Mouse (Mus musculus): Measurements from ENCODE around the gene Pde4d. TPM values are rescaled to one million over a fixed set of nuclear protein-coding genes. Genes with fewer than 3 reads are reported as not detected.
A peak's percentile ranks its signal among the peaks of the same experiment; 100 is the strongest.

Gene Pde4d
- polyA plus RNA-seq, 1 experiment, result not detected

DNA sequence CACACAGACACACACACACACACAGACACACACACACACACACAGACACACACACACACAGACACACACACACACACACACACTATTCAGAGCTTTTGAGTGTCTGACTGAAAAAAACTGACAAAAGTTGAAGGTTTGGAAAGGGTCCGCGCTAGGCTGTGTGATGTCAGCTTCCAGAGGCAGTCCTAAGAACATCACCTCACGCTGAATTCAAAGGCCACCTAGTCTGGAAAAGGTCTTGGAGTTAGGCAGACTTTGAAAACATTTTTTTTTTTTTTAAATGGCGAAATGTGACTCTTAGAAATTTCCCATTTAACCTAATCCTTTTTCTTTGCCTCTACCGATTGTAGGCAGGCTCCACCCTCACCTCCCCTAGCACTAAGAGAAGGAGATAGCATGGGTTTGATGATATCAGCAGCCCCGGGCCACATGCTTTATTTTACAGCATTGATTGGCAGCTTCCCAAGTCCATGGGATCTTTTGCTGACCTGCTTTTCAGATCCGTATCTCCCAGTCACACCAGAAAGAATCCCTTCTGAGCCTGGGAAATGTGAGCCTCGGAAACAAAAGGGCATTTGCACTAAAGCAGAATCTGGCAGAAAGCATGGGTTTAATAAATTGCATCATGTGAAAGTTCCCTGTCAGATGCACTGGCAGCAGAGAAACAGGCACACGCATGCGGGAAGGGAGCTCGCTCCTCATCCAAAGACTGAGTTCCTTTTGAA, 1373.7 kb downstream of the Pde4d start:
- TF ChIP-seq POLR2A (IDR thresholded peaks at IDR 0.05; ENCODE audit: insufficient read depth, low read depth, low read length) (no peak), CTCF (IDR thresholded peaks at IDR 0.05; ENCODE audit: insufficient read depth, low read depth, low read length) (no peak)
- Histone ChIP-seq H3K4me3 (ENCODE audit: insufficient read depth, low read depth, low read length) (no peak overlapping the region), H3K27ac (ENCODE audit: insufficient read depth, low read depth, low read length) (peak overlapping the region; percentile 100), H3K4me1 (ENCODE audit: control insufficient read depth, insufficient read depth, low read length) (peaks cover 7% of the 10 kb centered on the region)
- WGBS, result 10% methylated on average over 11 of the region's 11 CpGs

DNA sequence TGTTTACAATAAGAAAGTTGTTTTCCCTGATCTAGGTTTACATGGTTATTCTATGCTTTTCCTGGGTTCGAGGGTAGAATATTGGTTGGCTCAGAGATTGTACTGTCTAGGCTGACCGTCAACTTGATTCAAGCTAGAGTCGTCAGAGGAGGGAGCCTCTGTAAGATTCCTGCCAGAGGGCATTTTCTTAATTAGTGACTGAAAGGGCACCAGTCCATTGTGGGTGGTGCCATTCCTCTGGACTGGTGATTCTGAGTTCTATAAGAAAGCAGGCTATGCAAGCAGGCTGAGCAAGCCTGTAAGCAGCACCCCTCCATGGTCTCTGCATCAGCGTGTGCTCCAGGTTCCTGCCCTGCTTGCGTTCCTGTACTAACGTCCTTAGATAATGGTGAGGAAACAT, 1376.1 kb downstream of the Pde4d start:
- Histone ChIP-seq H3K4me1 (ENCODE audit: control insufficient read depth, insufficient read depth, low read length) (peaks cover 7% of the 10 kb centered on the region), H3K27ac (ENCODE audit: insufficient read depth, low read depth, low read length) (no peak overlapping the region), H3K4me3 (ENCODE audit: insufficient read depth, low read depth, low read length) (no peak overlapping the region)
- WGBS, result 87% methylated on average over 6 of the region's 6 CpGs
- TF ChIP-seq POLR2A (IDR thresholded peaks at IDR 0.05; ENCODE audit: insufficient read depth, low read depth, low read length) (no peak), CTCF (IDR thresholded peaks at IDR 0.05; ENCODE audit: insufficient read depth, low read depth, low read length) (no peak)

DNA sequence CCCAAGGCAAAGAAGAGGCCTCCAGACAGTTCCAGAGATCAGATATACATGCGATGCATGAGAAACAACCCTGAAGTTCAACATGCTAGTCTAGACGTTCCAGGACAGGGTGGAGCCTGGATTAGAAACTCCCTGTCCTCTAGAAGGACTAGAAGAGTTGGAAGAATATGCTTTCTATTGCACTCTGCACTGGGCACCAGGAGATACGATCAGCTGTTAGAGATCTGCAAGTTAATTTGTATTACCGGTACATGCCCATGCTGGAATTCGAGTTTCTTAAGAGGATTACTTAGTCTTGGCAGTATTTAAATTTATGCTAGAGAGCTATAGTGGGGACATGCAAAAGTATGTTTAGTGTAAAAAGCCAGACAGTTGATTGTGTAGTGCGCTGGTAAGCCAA, 1377.6 kb downstream of the Pde4d start:
- 90% methylated on average over 6 of the region's 6 CpGs for WGBS
- H3K27ac ChIP-seq (ENCODE audit: insufficient read depth, low read depth, low read length), result no peak overlapping the region
- TF ChIP-seq POLR2A (IDR thresholded peaks at IDR 0.05; ENCODE audit: insufficient read depth, low read depth, low read length) (no peak), CTCF (IDR thresholded peaks at IDR 0.05; ENCODE audit: insufficient read depth, low read depth, low read length) (no peak)
- peaks cover 4% of the 10 kb centered on the region for H3K4me1 ChIP-seq (ENCODE audit: control insufficient read depth, insufficient read depth, low read length)
- no peak overlapping the region for H3K4me3 ChIP-seq (ENCODE audit: insufficient read depth, low read depth, low read length)

DNA sequence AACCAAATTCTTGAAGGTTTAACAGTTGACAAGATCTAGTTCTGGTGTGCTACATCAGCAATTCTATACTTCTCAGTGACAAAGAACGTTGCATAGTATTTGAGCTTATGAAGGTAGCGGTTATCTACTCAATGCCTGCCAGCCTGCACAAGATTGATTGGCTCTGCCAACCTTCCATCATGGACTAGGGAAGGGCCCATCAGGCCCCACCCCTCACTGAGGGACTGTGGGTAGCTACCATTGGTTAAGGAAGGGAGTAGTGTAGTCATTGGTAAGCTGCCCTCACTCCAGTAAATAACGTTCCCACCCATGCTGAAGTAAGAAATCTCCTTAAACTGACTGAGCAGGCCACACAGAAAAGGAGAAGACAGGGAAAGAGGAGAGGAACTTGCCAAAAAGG, 1378.2 kb downstream of the Pde4d start:
- H3K4me3 ChIP-seq (ENCODE audit: insufficient read depth, low read depth, low read length), result no peak overlapping the region
- peaks cover 4% of the 10 kb centered on the region for H3K4me1 ChIP-seq (ENCODE audit: control insufficient read depth, insufficient read depth, low read length)
- WGBS, result 83% methylated on average over 3 of the region's 3 CpGs
- TF ChIP-seq POLR2A (IDR thresholded peaks at IDR 0.05; ENCODE audit: insufficient read depth, low read depth, low read length) (no peak), CTCF (IDR thresholded peaks at IDR 0.05; ENCODE audit: insufficient read depth, low read depth, low read length) (no peak)
- H3K27ac ChIP-seq (ENCODE audit: insufficient read depth, low read depth, low read length), result no peak overlapping the region

DNA sequence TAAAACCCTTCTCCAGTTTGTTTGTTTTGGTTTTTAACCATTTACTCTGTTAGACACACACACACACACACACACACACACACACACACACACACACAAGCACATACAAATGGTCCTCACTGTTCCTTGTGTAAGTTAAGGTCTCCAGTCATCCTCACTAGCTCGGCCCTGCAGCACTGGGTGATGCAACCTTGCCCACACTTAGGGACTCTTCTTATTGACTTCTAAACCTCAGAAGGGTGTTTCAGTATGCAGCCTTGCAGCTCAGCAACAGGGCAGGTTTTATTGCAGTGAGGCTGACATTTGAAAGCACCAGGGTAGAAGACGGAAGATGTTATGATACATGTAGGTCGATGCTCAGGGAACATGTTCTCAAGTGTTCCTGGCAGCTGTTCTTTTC, 1379.7 kb downstream of the Pde4d start:
- no peaks in the 10 kb centered on the region for H3K4me1 ChIP-seq (ENCODE audit: control insufficient read depth, insufficient read depth, low read length)
- 79% methylated on average over 3 of the region's 3 CpGs for WGBS
- TF ChIP-seq CTCF (IDR thresholded peaks at IDR 0.05; ENCODE audit: insufficient read depth, low read depth, low read length) (no peak), POLR2A (IDR thresholded peaks at IDR 0.05; ENCODE audit: insufficient read depth, low read depth, low read length) (no peak)
- no peak overlapping the region for H3K27ac ChIP-seq (ENCODE audit: insufficient read depth, low read depth, low read length)
- no peak overlapping the region for H3K4me3 ChIP-seq (ENCODE audit: insufficient read depth, low read depth, low read length)

DNA sequence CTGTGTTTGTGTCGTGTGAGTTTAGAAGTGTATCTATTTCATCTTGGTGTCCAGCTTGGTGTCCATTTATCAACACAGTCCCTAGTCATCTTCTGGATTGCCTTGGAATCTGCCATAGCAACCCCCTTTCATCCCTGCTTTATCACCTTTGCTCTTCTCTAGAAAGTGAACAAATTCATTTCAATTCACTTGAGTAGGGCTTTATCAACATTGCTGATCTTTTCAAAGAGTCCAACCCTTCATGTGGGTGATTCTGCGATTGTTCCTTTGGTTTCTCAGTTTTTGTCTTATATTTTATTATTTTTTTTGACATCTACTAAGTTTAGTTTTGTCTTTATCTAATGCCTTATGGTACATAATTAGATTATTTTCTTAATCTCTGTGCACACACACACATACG, 1385.2 kb downstream of the Pde4d start:
- Histone ChIP-seq H3K4me3 (ENCODE audit: insufficient read depth, low read depth, low read length) (no peak overlapping the region), H3K4me1 (ENCODE audit: control insufficient read depth, insufficient read depth, low read length) (no peaks in the 10 kb centered on the region), H3K27ac (ENCODE audit: insufficient read depth, low read depth, low read length) (no peak overlapping the region)
- WGBS, result 98% methylated on average over 3 of the region's 3 CpGs
- TF ChIP-seq POLR2A (IDR thresholded peaks at IDR 0.05; ENCODE audit: insufficient read depth, low read depth, low read length) (no peak), CTCF (IDR thresholded peaks at IDR 0.05; ENCODE audit: insufficient read depth, low read depth, low read length) (no peak)

DNA sequence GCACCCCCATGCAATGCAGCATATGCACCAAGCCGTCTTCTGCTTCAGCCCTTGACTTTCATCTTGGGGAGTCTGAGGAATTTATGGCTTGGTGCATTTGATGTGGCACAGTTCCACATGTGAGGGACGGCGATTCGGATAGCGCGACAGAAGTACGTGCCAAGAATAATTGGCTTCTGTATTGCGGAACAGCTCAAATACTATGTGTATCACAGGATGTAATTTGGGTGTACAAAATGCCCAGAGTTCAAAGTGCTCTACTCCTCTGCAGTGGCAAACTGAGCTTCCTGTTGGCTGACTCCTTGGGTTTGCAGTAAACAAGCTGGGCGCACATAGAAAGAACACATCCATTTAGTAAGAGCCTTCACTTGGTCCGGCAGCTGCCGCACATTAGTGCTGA, 1387.7 kb downstream of the Pde4d start:
- Histone ChIP-seq H3K4me1 (ENCODE audit: control insufficient read depth, insufficient read depth, low read length) (no peaks in the 10 kb centered on the region), H3K4me3 (ENCODE audit: insufficient read depth, low read depth, low read length) (no peak overlapping the region), H3K27ac (ENCODE audit: insufficient read depth, low read depth, low read length) (no peak overlapping the region)
- WGBS, result 58% methylated on average over 11 of the region's 11 CpGs
- TF ChIP-seq CTCF (IDR thresholded peaks at IDR 0.05; ENCODE audit: insufficient read depth, low read depth, low read length) (no peak), POLR2A (IDR thresholded peaks at IDR 0.05; ENCODE audit: insufficient read depth, low read depth, low read length) (no peak)

DNA sequence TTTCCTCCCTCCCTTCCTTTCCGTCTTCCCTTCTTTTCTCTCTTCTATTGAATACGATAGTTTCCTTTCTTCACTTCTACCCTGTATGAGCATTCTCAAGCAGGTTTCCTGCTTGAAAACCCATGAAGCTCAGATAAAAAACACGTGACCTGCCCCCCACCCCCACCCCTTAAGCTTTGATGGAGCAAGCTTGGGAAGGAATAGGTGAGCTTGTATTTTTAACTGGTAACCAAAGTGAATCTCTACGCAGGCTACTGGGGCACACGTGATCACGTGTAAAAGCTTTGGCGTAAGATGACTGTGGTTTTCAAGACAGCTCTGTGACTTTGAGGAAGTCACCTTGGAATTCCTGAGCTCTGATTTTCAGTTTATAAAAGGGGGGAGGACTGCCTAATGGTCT, 1388.2 kb downstream of the Pde4d start:
- TF ChIP-seq CTCF (IDR thresholded peaks at IDR 0.05; ENCODE audit: insufficient read depth, low read depth, low read length) (no peak), POLR2A (IDR thresholded peaks at IDR 0.05; ENCODE audit: insufficient read depth, low read depth, low read length) (no peak)
- Histone ChIP-seq H3K4me1 (ENCODE audit: control insufficient read depth, insufficient read depth, low read length) (no peaks in the 10 kb centered on the region), H3K27ac (ENCODE audit: insufficient read depth, low read depth, low read length) (no peak overlapping the region), H3K4me3 (ENCODE audit: insufficient read depth, low read depth, low read length) (no peak overlapping the region)
- WGBS, result 90% methylated on average over 7 of the region's 7 CpGs

DNA sequence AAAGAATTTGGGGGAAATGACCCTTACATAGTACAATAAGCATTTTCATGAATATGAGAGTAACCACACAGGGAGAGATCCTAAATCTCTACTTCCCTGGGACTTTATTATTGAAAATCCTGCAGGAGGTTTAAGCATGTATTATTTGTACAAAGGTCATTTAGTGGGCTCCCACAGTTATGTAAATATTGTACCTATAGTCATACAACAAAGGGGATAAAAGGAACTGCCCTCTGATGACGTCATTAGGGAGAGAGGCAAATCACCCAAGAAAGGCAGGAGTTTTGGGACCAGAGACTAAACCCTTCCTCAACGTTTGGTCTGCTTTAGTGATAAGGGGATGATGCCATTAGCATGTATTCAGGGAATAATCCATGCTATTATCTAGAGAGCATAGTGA, 1390.5 kb downstream of the Pde4d start:
- WGBS, result 35% methylated on average over 2 of the region's 2 CpGs
- TF ChIP-seq POLR2A (IDR thresholded peaks at IDR 0.05; ENCODE audit: insufficient read depth, low read depth, low read length) (no peak), CTCF (IDR thresholded peaks at IDR 0.05; ENCODE audit: insufficient read depth, low read depth, low read length) (no peak)
- Histone ChIP-seq H3K4me3 (ENCODE audit: insufficient read depth, low read depth, low read length) (no peak overlapping the region), H3K27ac (ENCODE audit: insufficient read depth, low read depth, low read length) (no peak overlapping the region), H3K4me1 (ENCODE audit: control insufficient read depth, insufficient read depth, low read length) (no peaks in the 10 kb centered on the region)
